Comparison of ENCODE assay signal across 8 mouse cellular contexts in genomic region chr11:77467157-77467556, GRCm38 (mm10). TPM values are rescaled to one million over a fixed set of nuclear protein-coding genes. Genes with fewer than 3 reads are reported as not detected.
DNase-seq lines count a peak whose midpoint lies in the region; ATAC-seq and TF ChIP-seq lines count a peak whose summit lies in the region.

No protein-coding gene starts in this region.

- peak; percentile 87 for TF ChIP-seq CTCF in gastrocnemius, adult 2 months (IDR thresholded peaks at IDR 0.05)
- TF ChIP-seq CTCF in midbrain, postnatal 0 days (IDR thresholded peaks at IDR 0.05): peak; percentile 49
- TF ChIP-seq CTCF in stomach, postnatal 0 days (IDR thresholded peaks at IDR 0.05; ENCODE audit: low read depth): peak; percentile 72

- H3K4me1 ChIP-seq in hindbrain, embryonic 10.5 days (replicated peaks): peaks cover 34% of the 10 kb centered on the region
- peaks cover under 1% of the 10 kb centered on the region; the same call in 1 of the 2 replicates for H3K4me1 ChIP-seq in hindbrain, embryonic 14.5 days (replicated peaks; ENCODE audit: control insufficient read depth, insufficient read depth, low read length)
- 0 out of 2 replicates have a peak, but pooled peaks cover under 1% of the 10 kb centered on the region for H3K4me1 ChIP-seq in limb, embryonic 11.5 days (ENCODE audit: control insufficient read depth, insufficient read depth, low read length)
- peaks cover 5% of the 10 kb centered on the region; the same call in 1 of the 2 replicates for H3K4me1 ChIP-seq in midbrain, postnatal 0 days (ENCODE audit: insufficient read depth, low read length)
- H3K4me1 ChIP-seq in stomach, postnatal 0 days (replicated peaks; ENCODE audit: control insufficient read depth, insufficient read depth): no peaks in the 10 kb centered on the region

- H3K9ac ChIP-seq in hindbrain, embryonic 14.5 days: no peak overlapping the region
- H3K9ac ChIP-seq in limb, embryonic 11.5 days (ENCODE audit: low read length): no peak overlapping the region
- no peak overlapping the region for H3K9ac ChIP-seq in midbrain, postnatal 0 days (replicated peaks; ENCODE audit: low read length, poor library complexity, severe bottlenecking)
- 0 out of 2 replicates have a peak overlapping the region, but pooled peaks have one; percentile 43 for H3K9ac ChIP-seq in stomach, postnatal 0 days (ENCODE audit: low read length)

- intact Hi-C loops in gastrocnemius, adult 2 months (cut with DNase I): loop anchor here (5.0 to 10.0 kb wide), 3 partner anchors 35 to 372 kb away; no protein-coding TSS in a partner anchor

- 0 out of 2 replicates have a peak overlapping the region, but pooled peaks have one; percentile 31 for H3K27ac ChIP-seq in hindbrain, embryonic 10.5 days
- no peak overlapping the region for H3K27ac ChIP-seq in hindbrain, embryonic 14.5 days
- H3K27ac ChIP-seq in gastrocnemius, adult 2 months: peak overlapping the region; percentile 68
- H3K27ac ChIP-seq in limb, embryonic 11.5 days (replicated peaks; ENCODE audit: low read depth, low read length): no peak overlapping the region
- no peak overlapping the region for H3K27ac ChIP-seq in midbrain, postnatal 0 days (ENCODE audit: low read depth, low read length)
- H3K27ac ChIP-seq in stomach, postnatal 0 days (replicated peaks): no peak overlapping the region

- DNase-seq in hindbrain, embryonic 10.5 days (ENCODE audit: low spot score): peak; percentile 68
- no peak for DNase-seq in hindbrain, embryonic 14.5 days (ENCODE audit: low spot score)
- DNase-seq in adrenal gland, postnatal 36 days: peak; percentile 83 to 90
- peak; percentile 87 for DNase-seq in gastrocnemius, adult 2 months
- peak; percentile 77 for DNase-seq in limb, embryonic 11.5 days (ENCODE audit: low spot score)
- DNase-seq in midbrain, postnatal 0 days (ENCODE audit: low spot score): no peak
- peak; percentile 83 for DNase-seq in stomach, postnatal 0 days (ENCODE audit: low spot score)

- H3K4me3 ChIP-seq in hindbrain, embryonic 10.5 days: peak overlapping the region; percentile 33
- H3K4me3 ChIP-seq in hindbrain, embryonic 14.5 days (replicated peaks; ENCODE audit: low read length): no peak overlapping the region
- H3K4me3 ChIP-seq in gastrocnemius, adult 2 months: peak overlapping the region; percentile 59
- no peak overlapping the region for H3K4me3 ChIP-seq in limb, embryonic 11.5 days (ENCODE audit: low read depth, low read length)
- no peak overlapping the region for H3K4me3 ChIP-seq in midbrain, postnatal 0 days (ENCODE audit: low read depth, low read length)
- H3K4me3 ChIP-seq in stomach, postnatal 0 days (ENCODE audit: low read depth, low read length): no peak overlapping the region

- no peak overlapping the region for H3K4me2 ChIP-seq in hindbrain, embryonic 14.5 days (replicated peaks)
- peak overlapping the region; percentile 27; the same call in 1 of the 2 replicates for H3K4me2 ChIP-seq in limb, embryonic 11.5 days (ENCODE audit: low read depth, severe bottlenecking)
- H3K4me2 ChIP-seq in midbrain, postnatal 0 days (ENCODE audit: low read depth, low read length, poor library complexity, severe bottlenecking): no peak overlapping the region
- peak overlapping the region; percentile 27; the same call in 1 of the 2 replicates for H3K4me2 ChIP-seq in stomach, postnatal 0 days (replicated peaks; ENCODE audit: low read depth)

- no peak for TF ChIP-seq EP300 in stomach, postnatal 0 days (optimal IDR thresholded peaks at IDR 0.05)

- H3K9me3 ChIP-seq in hindbrain, embryonic 10.5 days: no peaks in the 10 kb centered on the region
- no peaks in the 10 kb centered on the region for H3K9me3 ChIP-seq in hindbrain, embryonic 14.5 days (ENCODE audit: control insufficient read depth, low read length)
- no peaks in the 10 kb centered on the region for H3K9me3 ChIP-seq in limb, embryonic 11.5 days (ENCODE audit: control insufficient read depth, low read length)
- H3K9me3 ChIP-seq in midbrain, postnatal 0 days (ENCODE audit: low read length): no peaks in the 10 kb centered on the region
- no peaks in the 10 kb centered on the region for H3K9me3 ChIP-seq in stomach, postnatal 0 days (ENCODE audit: control insufficient read depth, low read length)

- ATAC-seq in hindbrain, embryonic 14.5 days (ENCODE audit: low FRiP score): no peak
- ATAC-seq in inflammation-experienced regulatory T-cells, adult 6 months: peak; percentile 89
- ATAC-seq in limb, embryonic 11.5 days (ENCODE audit: insufficient number of reproducible peaks, low FRiP score, low TSS enrichment, low read depth): no peak
- ATAC-seq in midbrain, postnatal 0 days (ENCODE audit: low FRiP score): peak; percentile 21; the same call in 1 of the 2 replicates
- ATAC-seq in stomach, postnatal 0 days (ENCODE audit: low FRiP score, low TSS enrichment): peak; percentile 45

- H3K27me3 ChIP-seq in hindbrain, embryonic 10.5 days (ENCODE audit: insufficient read depth, poor library complexity, severe bottlenecking): peaks cover 76% of the 10 kb centered on the region
- peaks cover 45% of the 10 kb centered on the region for H3K27me3 ChIP-seq in hindbrain, embryonic 14.5 days (ENCODE audit: control insufficient read depth, insufficient read depth, low read length)
- peaks cover 47% of the 10 kb centered on the region for H3K27me3 ChIP-seq in limb, embryonic 11.5 days (ENCODE audit: control insufficient read depth, insufficient read depth, low read length)
- H3K27me3 ChIP-seq in midbrain, postnatal 0 days (ENCODE audit: insufficient read depth, low read length): peaks cover 27% of the 10 kb centered on the region
- H3K27me3 ChIP-seq in stomach, postnatal 0 days (ENCODE audit: control insufficient read depth, insufficient read depth, low read length): no peaks in the 10 kb centered on the region

- H3K36me3 ChIP-seq in hindbrain, embryonic 10.5 days: peaks cover 21% of the 10 kb centered on the region
- H3K36me3 ChIP-seq in hindbrain, embryonic 14.5 days (replicated peaks; ENCODE audit: control insufficient read depth, insufficient read depth): peaks cover 16% of the 10 kb centered on the region
- H3K36me3 ChIP-seq in limb, embryonic 11.5 days (ENCODE audit: control insufficient read depth, insufficient read depth, low read length): no peaks in the 10 kb centered on the region; the same call in 1 of the 2 replicates
- peaks cover 14% of the 10 kb centered on the region for H3K36me3 ChIP-seq in midbrain, postnatal 0 days (ENCODE audit: insufficient read depth, low read length)
- H3K36me3 ChIP-seq in stomach, postnatal 0 days (ENCODE audit: control insufficient read depth, insufficient read depth, low read length): peaks cover 3% of the 10 kb centered on the region; the same call in 1 of the 2 replicates

- WGBS in hindbrain, embryonic 10.5 days: 3% methylated on average over 25 of the region's 25 CpGs
- WGBS in hindbrain, embryonic 14.5 days: 4% methylated on average over 25 of the region's 25 CpGs
- WGBS in limb, embryonic 11.5 days: 5% methylated on average over 25 of the region's 25 CpGs
- 6% methylated on average over 25 of the region's 25 CpGs for WGBS in midbrain, postnatal 0 days
- 4% methylated on average over 25 of the region's 25 CpGs for WGBS in stomach, postnatal 0 days

RNA-seq across cellular contexts. Expression of gene Coro6, which starts 4.9 kb away (rescaled TPM):
- 0.05 and 0.16 TPM in 2 replicates for polyA plus RNA-seq in hindbrain, embryonic 10.5 days (2016; fragmentation: Nextera tagmentation; extraction: Ambion mirVana)
- 0.82 and 0.91 TPM in 2 replicates for polyA plus RNA-seq in hindbrain, embryonic 14.5 days (2014; fragmentation: Nextera tagmentation; extraction: Ambion mirVana)
- total RNA-seq in adrenal gland, postnatal 36 days (2021): 1 to 10 TPM in 1 of 2 experiments, under 1 TPM in 1; 0.96 to 1.7 TPM
- 100 to 1,000 TPM; 165 to 257 TPM for total RNA-seq in gastrocnemius, adult 2 months (2021)
- polyA plus RNA-seq in inflammation-experienced regulatory T-cells, adult 6 months (2017; shearing (Covaris generic)): not detected
- polyA plus RNA-seq in limb, embryonic 11.5 days (2014; fragmentation: Nextera tagmentation; extraction: Ambion mirVana): 0.28 and 0.29 TPM in 2 replicates
- total RNA-seq in midbrain, postnatal 0 days (2014; rRNA removed): 1.1 and 2.2 TPM in 2 replicates
- 0.65 and 0.70 TPM in 2 replicates for polyA plus RNA-seq in midbrain, postnatal 0 days (2015; fragmentation: Nextera tagmentation; extraction: Ambion mirVana)
- polyA plus RNA-seq in stomach, postnatal 0 days (2015; fragmentation: Nextera tagmentation; extraction: Ambion mirVana): 0.11 and 0.22 TPM in 2 replicates

RNA-seq across cellular contexts. Expression of gene Ankrd13b, which starts 22.3 kb away (rescaled TPM):
- 11.1 and 16.7 TPM in 2 replicates for polyA plus RNA-seq in hindbrain, embryonic 10.5 days (2016; fragmentation: Nextera tagmentation; extraction: Ambion mirVana)
- 44.5 and 45.0 TPM in 2 replicates for polyA plus RNA-seq in hindbrain, embryonic 14.5 days (2014; fragmentation: Nextera tagmentation; extraction: Ambion mirVana)
- total RNA-seq in adrenal gland, postnatal 36 days (2021): 1 to 10 TPM; 5.8 to 6.7 TPM
- total RNA-seq in gastrocnemius, adult 2 months (2021): 10 to 100 TPM in 1 of 2 experiments, 1 to 10 TPM in 1; 9.5 to 10.8 TPM
- 1 to 10 TPM in 1 of 3 experiments, under 1 TPM in 2; 0.39 to 1.6 (median 0.91) TPM for polyA plus RNA-seq in inflammation-experienced regulatory T-cells, adult 6 months (2017; shearing (Covaris generic))
- 12.8 and 13.3 TPM in 2 replicates for polyA plus RNA-seq in limb, embryonic 11.5 days (2014; fragmentation: Nextera tagmentation; extraction: Ambion mirVana)
- 70.3 and 75.5 TPM in 2 replicates for total RNA-seq in midbrain, postnatal 0 days (2014; rRNA removed)
- polyA plus RNA-seq in midbrain, postnatal 0 days (2015; fragmentation: Nextera tagmentation; extraction: Ambion mirVana): 41.5 and 43.6 TPM in 2 replicates
- polyA plus RNA-seq in stomach, postnatal 0 days (2015; fragmentation: Nextera tagmentation; extraction: Ambion mirVana): 2.4 and 3.0 TPM in 2 replicates

RNA-seq across cellular contexts. Expression of gene Git1, which starts 26.2 kb away (rescaled TPM):
- 14.2 and 14.8 TPM in 2 replicates for polyA plus RNA-seq in hindbrain, embryonic 10.5 days (2016; fragmentation: Nextera tagmentation; extraction: Ambion mirVana)
- polyA plus RNA-seq in hindbrain, embryonic 14.5 days (2014; fragmentation: Nextera tagmentation; extraction: Ambion mirVana): 21.3 and 23.2 TPM in 2 replicates
- total RNA-seq in adrenal gland, postnatal 36 days (2021): 10 to 100 TPM; 47.6 to 49.9 TPM
- 10 to 100 TPM; 25.9 to 33.3 TPM for total RNA-seq in gastrocnemius, adult 2 months (2021)
- 10 to 100 TPM in 2 of 3 experiments, 1 to 10 TPM in 1; 9.4 to 13.7 (median 11.0) TPM for polyA plus RNA-seq in inflammation-experienced regulatory T-cells, adult 6 months (2017; shearing (Covaris generic))
- polyA plus RNA-seq in limb, embryonic 11.5 days (2014; fragmentation: Nextera tagmentation; extraction: Ambion mirVana): 16.4 and 17.0 TPM in 2 replicates
- total RNA-seq in midbrain, postnatal 0 days (2014; rRNA removed): 111 and 143 TPM in 2 replicates
- 18.5 and 19.6 TPM in 2 replicates for polyA plus RNA-seq in midbrain, postnatal 0 days (2015; fragmentation: Nextera tagmentation; extraction: Ambion mirVana)
- polyA plus RNA-seq in stomach, postnatal 0 days (2015; fragmentation: Nextera tagmentation; extraction: Ambion mirVana): 5.9 and 7.9 TPM in 2 replicates

RNA-seq across cellular contexts. Expression of gene Abhd15, which starts 47.8 kb away (rescaled TPM):
- 5.3 and 9.1 TPM in 2 replicates for polyA plus RNA-seq in hindbrain, embryonic 10.5 days (2016; fragmentation: Nextera tagmentation; extraction: Ambion mirVana)
- 1.7 and 2.7 TPM in 2 replicates for polyA plus RNA-seq in hindbrain, embryonic 14.5 days (2014; fragmentation: Nextera tagmentation; extraction: Ambion mirVana)
- 10 to 100 TPM; 12.6 to 14.0 TPM for total RNA-seq in adrenal gland, postnatal 36 days (2021)
- under 1 TPM; 0.18 to 0.50 TPM for total RNA-seq in gastrocnemius, adult 2 months (2021)
- polyA plus RNA-seq in inflammation-experienced regulatory T-cells, adult 6 months (2017; shearing (Covaris generic)): 1 to 10 TPM in 2 of 3 experiments, under 1 TPM in 1; 0.88 to 3.8 (median 3.5) TPM
- polyA plus RNA-seq in limb, embryonic 11.5 days (2014; fragmentation: Nextera tagmentation; extraction: Ambion mirVana): 0.71 and 1.3 TPM in 2 replicates
- total RNA-seq in midbrain, postnatal 0 days (2014; rRNA removed): 3.6 and 4.2 TPM in 2 replicates
- 1.6 and 1.8 TPM in 2 replicates for polyA plus RNA-seq in midbrain, postnatal 0 days (2015; fragmentation: Nextera tagmentation; extraction: Ambion mirVana)
- polyA plus RNA-seq in stomach, postnatal 0 days (2015; fragmentation: Nextera tagmentation; extraction: Ambion mirVana): 1.8 and 1.9 TPM in 2 replicates

RNA-seq across cellular contexts. Expression of gene Trp53i13, which starts 48.6 kb away (rescaled TPM):
- 32.4 and 41.6 TPM in 2 replicates for polyA plus RNA-seq in hindbrain, embryonic 10.5 days (2016; fragmentation: Nextera tagmentation; extraction: Ambion mirVana)
- 13.3 and 15.1 TPM in 2 replicates for polyA plus RNA-seq in hindbrain, embryonic 14.5 days (2014; fragmentation: Nextera tagmentation; extraction: Ambion mirVana)
- total RNA-seq in adrenal gland, postnatal 36 days (2021): 10 to 100 TPM in 1 of 2 experiments, 1 to 10 TPM in 1; 9.4 to 10.1 TPM
- total RNA-seq in gastrocnemius, adult 2 months (2021): 1 to 10 TPM; 2.3 to 5.0 TPM
- 10 to 100 TPM in 1 of 3 experiments, 1 to 10 TPM in 2; 8.5 to 14.3 (median 8.7) TPM for polyA plus RNA-seq in inflammation-experienced regulatory T-cells, adult 6 months (2017; shearing (Covaris generic))
- polyA plus RNA-seq in limb, embryonic 11.5 days (2014; fragmentation: Nextera tagmentation; extraction: Ambion mirVana): 42.2 and 43.4 TPM in 2 replicates
- total RNA-seq in midbrain, postnatal 0 days (2014; rRNA removed): 7.5 and 7.8 TPM in 2 replicates
- 11.4 and 11.5 TPM in 2 replicates for polyA plus RNA-seq in midbrain, postnatal 0 days (2015; fragmentation: Nextera tagmentation; extraction: Ambion mirVana)
- 19.5 and 20.9 TPM in 2 replicates for polyA plus RNA-seq in stomach, postnatal 0 days (2015; fragmentation: Nextera tagmentation; extraction: Ambion mirVana)

Comparison
In these comparisons a context has a peak if more than half of its experiments do, and no peak if none do; other contexts are left out.
1. DNase-seq: peak in hindbrain, embryonic 10.5 days (single experiment), adrenal gland, postnatal 36 days (2 of 2), gastrocnemius, adult 2 months (single experiment), limb, embryonic 11.5 days (single experiment) and stomach, postnatal 0 days (single experiment); none in hindbrain, embryonic 14.5 days (single experiment) and midbrain, postnatal 0 days (single experiment).
2. H3K27ac ChIP-seq: peak in hindbrain, embryonic 10.5 days (single experiment) and gastrocnemius, adult 2 months (single experiment); none in hindbrain, embryonic 14.5 days (single experiment), limb, embryonic 11.5 days (single experiment), midbrain, postnatal 0 days (single experiment) and stomach, postnatal 0 days (single experiment).
3. H3K4me3 ChIP-seq: peak in hindbrain, embryonic 10.5 days (single experiment) and gastrocnemius, adult 2 months (single experiment); none in hindbrain, embryonic 14.5 days (single experiment), limb, embryonic 11.5 days (single experiment), midbrain, postnatal 0 days (single experiment) and stomach, postnatal 0 days (single experiment).
4. ATAC-seq: peak in inflammation-experienced regulatory T-cells, adult 6 months (single experiment), midbrain, postnatal 0 days (single experiment) and stomach, postnatal 0 days (single experiment); none in hindbrain, embryonic 14.5 days (single experiment) and limb, embryonic 11.5 days (single experiment).
5. H3K4me2 ChIP-seq: peak in limb, embryonic 11.5 days (single experiment) and stomach, postnatal 0 days (single experiment); none in hindbrain, embryonic 14.5 days (single experiment) and midbrain, postnatal 0 days (single experiment).
6. Peak in every context shown above with its lines, with median percentiles within 50 percentile points of each other: CTCF ChIP-seq.